Mouse (Mus musculus): ENCODE data around the gene Zfp324. TPM values are rescaled to one million over a fixed set of nuclear protein-coding genes. Genes with fewer than 3 reads are reported as not detected.

The Zfp324 gene
- polyA plus RNA-seq, 1 experiment from 2014 or later, result 13.6 TPM

GRCm38 (mm10) chr7:12977682-12978389 lies 12.2 kb downstream of the Zfp324 start, which contains the start of gene Zfp446:
TSS of gene Zfp446 (plus strand) at chr7:12977848.
- H3K9me3 ChIP-seq, result no peaks in the 10 kb centered on the region
- H3K27me3 ChIP-seq, result no peaks in the 10 kb centered on the region
- under 1% methylated on average over 48 of the region's 49 CpGs for WGBS
- H3K4me1 ChIP-seq (replicated peaks), result peaks cover 17% of the 10 kb centered on the region
- H3K4me2 ChIP-seq, result peak within 1 kb of the TSS; percentile 89
- peak within 1 kb of the TSS; percentile 71 for H3K9ac ChIP-seq
- peak within 1 kb of the TSS; percentile 64 for H3K4me3 ChIP-seq
- peak; percentile 98 for ATAC-seq (ENCODE audit: low FRiP score, low read depth)
- H3K27ac ChIP-seq (replicated peaks), result peak within 1 kb of the TSS; percentile 99
- H3K36me3 ChIP-seq, result no peaks in the 10 kb centered on the region; the same call in 1 of the 2 replicates

- H3K27ac ChIP-seq (replicated peaks), result peak overlapping the region; percentile 99
- no peak for ATAC-seq (ENCODE audit: low FRiP score, low read depth)
- WGBS, result 90% methylated on average over 18 of the region's 18 CpGs
- peaks cover 17% of the 10 kb centered on the region for H3K4me1 ChIP-seq (replicated peaks)
- no peaks in the 10 kb centered on the region for H3K9me3 ChIP-seq
- 0 out of 2 replicates have a peak overlapping the region, but pooled peaks have one; percentile 71 for H3K9ac ChIP-seq
- no peaks in the 10 kb centered on the region for H3K27me3 ChIP-seq
- peak overlapping the region; percentile 89 for H3K4me2 ChIP-seq
- H3K36me3 ChIP-seq, result no peaks in the 10 kb centered on the region; the same call in 1 of the 2 replicates
- H3K4me3 ChIP-seq, result peak overlapping the region; percentile 64
Observed at GRCm38 (mm10) chr7:12978931-12979722, 13.5 kb downstream of the Zfp324 start.

GRCm38 (mm10) chr7:12979776-12980175 lies 14.1 kb downstream of the Zfp324 start:
- Histone ChIP-seq H3K4me3 (no peak overlapping the region), H3K27me3 (no peaks in the 10 kb centered on the region), H3K9ac (no peak overlapping the region), H3K4me2 (no peak overlapping the region), H3K36me3 (no peaks in the 10 kb centered on the region; the same call in 1 of the 2 replicates), H3K9me3 (no peaks in the 10 kb centered on the region), H3K4me1 (replicated peaks) (peaks cover 17% of the 10 kb centered on the region), H3K27ac (replicated peaks) (no peak overlapping the region)
- ATAC-seq (ENCODE audit: low FRiP score, low read depth), result no peak
- 77% methylated on average over 6 of the region's 6 CpGs for WGBS

GRCm38 (mm10) chr7:12980291-12980690 lies 14.7 kb downstream of the Zfp324 start:
- no peaks in the 10 kb centered on the region for H3K27me3 ChIP-seq
- H3K4me3 ChIP-seq, result no peak overlapping the region
- 82% methylated on average over 7 of the region's 7 CpGs for WGBS
- H3K4me2 ChIP-seq, result no peak overlapping the region
- H3K4me1 ChIP-seq (replicated peaks), result peaks cover 17% of the 10 kb centered on the region
- no peak for ATAC-seq (ENCODE audit: low FRiP score, low read depth)
- H3K36me3 ChIP-seq, result no peaks in the 10 kb centered on the region; the same call in 1 of the 2 replicates
- no peaks in the 10 kb centered on the region for H3K9me3 ChIP-seq
- no peak overlapping the region for H3K27ac ChIP-seq (replicated peaks)
- H3K9ac ChIP-seq, result no peak overlapping the region

- no peaks in the 10 kb centered on the region for H3K4me1 ChIP-seq (replicated peaks)
- no peaks in the 10 kb centered on the region; the same call in 1 of the 2 replicates for H3K36me3 ChIP-seq
- ATAC-seq (ENCODE audit: low FRiP score, low read depth), result no peak
- no peaks in the 10 kb centered on the region for H3K27me3 ChIP-seq
- no peak overlapping the region for H3K27ac ChIP-seq (replicated peaks)
- no peaks in the 10 kb centered on the region for H3K9me3 ChIP-seq
- no peak overlapping the region for H3K4me3 ChIP-seq
- H3K9ac ChIP-seq, result no peak overlapping the region
- 100% methylated on average over 1 of the region's 1 CpGs for WGBS
- no peak overlapping the region for H3K4me2 ChIP-seq
Observed at GRCm38 (mm10) chr7:12985724-12986123, 20.1 kb downstream of the Zfp324 start.

DNA sequence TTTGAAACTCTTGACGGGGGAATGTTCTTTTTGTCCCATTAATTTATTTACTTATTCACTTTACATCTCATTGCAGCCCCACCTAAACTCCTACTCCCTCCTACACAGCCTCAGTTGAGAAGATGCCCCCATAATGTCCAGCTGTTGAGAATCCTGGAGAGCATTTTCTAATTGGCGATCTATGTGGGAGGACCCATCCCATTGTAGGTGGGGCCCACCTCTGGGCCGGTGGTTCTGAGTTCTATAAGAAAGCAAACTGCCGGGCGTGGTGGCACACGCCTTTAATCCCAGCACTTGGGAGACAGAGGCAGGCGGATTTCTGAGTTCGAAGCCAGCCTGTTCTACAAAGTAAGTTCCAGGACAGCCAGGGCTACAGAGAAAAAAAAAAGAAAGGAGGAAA lies 21.3 kb downstream of the Zfp324 start:
- ATAC-seq (ENCODE audit: low FRiP score, low read depth), result no peak
- H3K4me3 ChIP-seq, result no peak overlapping the region
- no peaks in the 10 kb centered on the region; the same call in 1 of the 2 replicates for H3K36me3 ChIP-seq
- no peak overlapping the region for H3K4me2 ChIP-seq
- no peaks in the 10 kb centered on the region for H3K9me3 ChIP-seq
- WGBS, result 86% methylated on average over 8 of the region's 8 CpGs
- no peaks in the 10 kb centered on the region for H3K4me1 ChIP-seq (replicated peaks)
- no peak overlapping the region for H3K27ac ChIP-seq (replicated peaks)
- no peaks in the 10 kb centered on the region for H3K27me3 ChIP-seq
- H3K9ac ChIP-seq, result no peak overlapping the region

DNA sequence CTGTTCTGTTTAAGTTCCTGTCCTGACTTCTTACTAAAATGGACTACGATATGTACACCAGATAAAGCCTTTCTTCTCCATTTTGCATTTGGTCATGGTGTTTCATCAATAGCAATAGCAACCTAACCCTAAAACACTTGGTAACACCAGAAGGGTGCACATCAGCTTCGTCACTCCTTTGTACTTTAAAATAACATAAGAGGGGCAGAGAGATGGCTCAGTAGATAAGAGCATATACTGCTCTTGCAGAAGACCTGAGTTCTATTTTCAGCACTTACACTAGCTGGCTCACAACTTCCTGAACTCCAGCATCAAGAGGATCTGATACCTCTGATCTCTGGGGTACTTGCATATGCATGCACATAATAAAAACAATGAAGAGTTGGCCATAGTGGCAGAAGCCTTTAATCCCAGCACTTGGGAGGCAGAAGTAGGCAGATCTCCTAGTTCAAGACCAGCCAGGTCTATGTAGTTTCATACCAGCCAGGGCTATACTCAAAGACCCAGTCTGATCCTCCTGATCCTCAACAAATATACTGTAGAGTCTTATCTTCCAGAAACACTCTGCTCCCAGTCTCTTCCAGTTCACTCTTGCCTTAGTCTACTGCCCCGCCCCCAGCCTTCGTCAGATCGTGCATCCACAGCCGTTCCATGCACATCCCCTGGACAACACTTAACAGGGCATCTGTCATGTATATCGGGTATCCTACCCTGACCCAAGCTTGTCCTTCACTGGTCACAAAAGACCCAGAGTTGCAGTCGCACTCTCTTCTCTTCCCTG lies 22.0 kb downstream of the Zfp324 start:
- Histone ChIP-seq H3K9me3 (no peaks in the 10 kb centered on the region), H3K4me3 (no peak overlapping the region), H3K36me3 (no peaks in the 10 kb centered on the region), H3K27me3 (no peaks in the 10 kb centered on the region), H3K9ac (no peak overlapping the region), H3K27ac (replicated peaks) (no peak overlapping the region), H3K4me2 (no peak overlapping the region), H3K4me1 (replicated peaks) (no peaks in the 10 kb centered on the region)
- no peak for ATAC-seq (ENCODE audit: low FRiP score, low read depth)
- WGBS, result 87% methylated on average over 8 of the region's 8 CpGs

- H3K27me3 ChIP-seq, result no peaks in the 10 kb centered on the region
- ATAC-seq (ENCODE audit: low FRiP score, low read depth), result no peak
- H3K9ac ChIP-seq, result no peak overlapping the region
- H3K36me3 ChIP-seq, result no peaks in the 10 kb centered on the region
- H3K4me2 ChIP-seq, result no peak overlapping the region
- H3K4me1 ChIP-seq (replicated peaks), result no peaks in the 10 kb centered on the region
- no peak overlapping the region for H3K27ac ChIP-seq (replicated peaks)
- no peak overlapping the region for H3K4me3 ChIP-seq
- H3K9me3 ChIP-seq, result no peaks in the 10 kb centered on the region
- 5% methylated on average over 3 of the region's 3 CpGs for WGBS
Observed at GRCm38 (mm10) chr7:12992222-12992621, 26.6 kb downstream of the Zfp324 start.

DNA sequence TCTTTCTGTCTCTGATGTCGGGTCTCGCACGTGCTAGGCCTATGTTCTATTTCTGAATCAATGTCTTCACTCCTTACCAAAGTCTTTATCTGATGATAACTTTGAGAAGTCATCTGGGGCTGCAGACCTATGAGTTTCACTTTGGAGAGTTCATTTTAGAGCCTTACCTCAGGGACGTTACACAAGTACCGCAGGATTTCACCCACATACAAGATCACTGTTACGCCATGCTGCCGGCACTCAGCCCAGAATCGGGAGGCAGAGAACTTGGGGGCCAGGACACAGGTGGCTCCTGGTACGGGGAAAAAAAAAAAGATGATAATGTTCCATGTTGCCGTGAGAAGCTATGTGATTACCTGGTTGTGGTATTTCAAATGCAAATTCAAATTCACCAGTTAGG lies 27.5 kb downstream of the Zfp324 start:
- Histone ChIP-seq H3K4me2 (no peak overlapping the region), H3K27ac (replicated peaks) (no peak overlapping the region), H3K4me3 (no peak overlapping the region), H3K27me3 (no peaks in the 10 kb centered on the region), H3K36me3 (no peaks in the 10 kb centered on the region), H3K9me3 (no peaks in the 10 kb centered on the region), H3K4me1 (replicated peaks) (no peaks in the 10 kb centered on the region), H3K9ac (no peak overlapping the region)
- ATAC-seq (ENCODE audit: low FRiP score, low read depth), result no peak
- WGBS, result 93% methylated on average over 10 of the region's 10 CpGs

DNA sequence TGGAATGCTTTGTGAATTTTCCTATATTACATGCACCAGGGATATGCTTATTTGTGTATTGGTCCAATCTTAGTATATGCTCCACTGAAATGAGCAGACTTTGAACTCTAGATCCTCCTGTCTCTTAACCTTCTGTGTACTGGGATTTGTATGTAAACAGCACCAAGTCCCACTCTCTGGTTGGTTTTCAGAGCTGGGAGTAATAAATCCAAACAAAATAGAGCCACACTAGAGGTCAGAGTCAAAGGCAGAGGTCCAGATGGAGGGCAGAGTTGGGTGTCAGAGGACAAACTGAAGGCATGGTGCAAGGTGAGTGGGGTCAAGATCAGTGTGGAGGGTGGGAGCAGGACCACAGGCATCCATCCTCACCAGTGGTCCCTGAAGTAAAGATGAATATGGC lies 30.2 kb downstream of the Zfp324 start:
- no peak overlapping the region for H3K4me3 ChIP-seq
- ATAC-seq (ENCODE audit: low FRiP score, low read depth), result no peak
- H3K27ac ChIP-seq (replicated peaks), result no peak overlapping the region
- no peak overlapping the region for H3K4me2 ChIP-seq
- H3K27me3 ChIP-seq, result no peaks in the 10 kb centered on the region
- H3K9me3 ChIP-seq, result no peaks in the 10 kb centered on the region
- no peak overlapping the region for H3K9ac ChIP-seq
- no peaks in the 10 kb centered on the region for H3K36me3 ChIP-seq
- no peaks in the 10 kb centered on the region for H3K4me1 ChIP-seq (replicated peaks)

DNA sequence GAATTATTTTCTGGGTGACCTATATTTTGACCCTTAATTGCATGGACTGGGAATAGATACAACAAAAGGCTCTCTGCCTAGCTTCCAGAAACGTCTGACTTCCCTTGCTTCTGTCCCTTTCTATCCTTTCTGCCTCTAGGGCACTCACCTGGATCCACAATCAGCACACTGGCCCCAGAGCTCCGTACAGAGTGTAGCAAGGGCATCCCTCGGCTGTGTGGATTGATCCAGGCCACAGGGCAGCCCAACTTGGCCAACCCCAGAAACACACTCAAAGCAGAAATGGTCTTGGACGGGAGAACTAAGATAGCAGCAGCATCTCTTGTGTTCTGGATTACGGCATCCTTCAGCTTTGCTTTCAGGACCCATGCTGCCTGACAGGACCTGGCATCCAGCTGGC lies 31.6 kb downstream of the Zfp324 start:
- H3K9ac ChIP-seq, result no peak overlapping the region
- H3K4me2 ChIP-seq, result no peak overlapping the region
- no peaks in the 10 kb centered on the region for H3K9me3 ChIP-seq
- no peaks in the 10 kb centered on the region for H3K27me3 ChIP-seq
- WGBS, result 70% methylated on average over 5 of the region's 5 CpGs
- no peak overlapping the region for H3K27ac ChIP-seq (replicated peaks)
- H3K36me3 ChIP-seq, result no peaks in the 10 kb centered on the region
- no peak overlapping the region for H3K4me3 ChIP-seq
- no peak for ATAC-seq (ENCODE audit: low FRiP score, low read depth)
- H3K4me1 ChIP-seq (replicated peaks), result no peaks in the 10 kb centered on the region

DNA sequence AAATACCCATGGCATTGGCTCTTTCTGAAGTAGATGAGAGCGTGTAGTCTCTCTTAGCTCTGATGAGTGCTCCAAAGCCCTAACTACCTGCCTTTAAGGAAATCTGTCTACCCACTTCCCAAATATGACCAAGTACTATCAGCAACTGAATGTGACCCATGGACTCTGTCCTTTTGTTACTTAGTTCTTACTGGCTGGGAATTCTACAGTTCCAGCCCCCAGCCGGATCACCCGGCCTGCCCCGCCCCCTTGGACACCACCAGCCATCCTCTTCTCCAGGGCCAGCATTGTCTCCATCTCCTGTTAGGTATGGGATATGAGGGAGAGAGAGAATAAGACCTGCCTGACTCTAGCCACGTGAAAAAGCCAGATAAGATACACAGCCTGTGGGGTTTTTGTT lies 32.4 kb downstream of the Zfp324 start, which contains the start of gene Slc27a5:
Slc27a5 (minus strand) TSS at position 140 of the 400 bp plus-strand sequence.
- H3K27ac ChIP-seq (replicated peaks), result no peak within 1 kb of the TSS
- no peaks in the 10 kb centered on the region for H3K27me3 ChIP-seq
- no peak within 1 kb of the TSS for H3K9ac ChIP-seq
- H3K4me2 ChIP-seq, result no peak within 1 kb of the TSS
- 84% methylated on average over 5 of the region's 5 CpGs for WGBS
- H3K9me3 ChIP-seq, result no peaks in the 10 kb centered on the region
- no peak for ATAC-seq (ENCODE audit: low FRiP score, low read depth)
- peaks cover 6% of the 10 kb centered on the region; the same call in 1 of the 2 replicates for H3K36me3 ChIP-seq
- no peaks in the 10 kb centered on the region for H3K4me1 ChIP-seq (replicated peaks)
- no peak within 1 kb of the TSS for H3K4me3 ChIP-seq
